Mouse (Mus musculus): Measurements from ENCODE around the gene 2810408A11Rik. TPM values are rescaled to one million over a fixed set of nuclear protein-coding genes. Genes with fewer than 3 reads are reported as not detected.

Gene 2810408A11Rik
- total and polyA plus RNA-seq, 3 experiments = 0.81 to 1.3 TPM; not detected in 1

DNA sequence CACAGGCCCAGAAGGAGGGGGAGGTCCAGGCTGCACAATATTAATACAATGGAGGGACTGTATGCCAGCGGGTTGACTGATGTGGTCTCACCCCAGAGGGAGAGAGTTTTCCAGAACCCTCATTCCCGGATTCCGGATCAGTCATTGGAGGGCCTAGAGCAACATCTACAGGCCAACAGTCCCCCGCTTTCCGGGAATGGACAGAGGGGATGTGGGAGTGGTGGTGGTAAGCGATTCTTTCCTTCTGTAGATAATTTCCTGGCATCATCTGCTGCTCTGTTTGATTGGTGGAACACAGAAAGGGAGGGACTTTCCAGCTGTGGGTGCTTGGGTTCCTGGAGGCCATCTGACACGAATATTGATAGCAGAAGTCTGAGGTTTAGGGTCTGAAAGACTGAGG lies 24.6 kb downstream of the 2810408A11Rik start (continued):
- TF ChIP-seq ETS1 (IDR thresholded peaks at IDR 0.05; ENCODE audit: low read depth, low read length) (0 out of 2 replicates have a peak, but pooled peaks have one; percentile 9), ZC3H11A (IDR thresholded peaks at IDR 0.05; ENCODE audit: low read depth, low read length) (no peak), ZNF384 (IDR thresholded peaks at IDR 0.05; ENCODE audit: low read depth, low read length) (no peak), RAD21 (IDR thresholded peaks at IDR 0.05; ENCODE audit: low read depth, low read length) (peak; percentile 4; the same call in 1 of the 2 replicates), TCF12 (IDR thresholded peaks at IDR 0.05; ENCODE audit: low read depth, low read length) (0 out of 2 replicates have a peak, but pooled peaks have one; percentile 18), USF1 (IDR thresholded peaks at IDR 0.05; ENCODE audit: low read depth, low read length) (no peak), MAX (IDR thresholded peaks at IDR 0.05; ENCODE audit: low read length) (no peak), UBTF (IDR thresholded peaks at IDR 0.05; ENCODE audit: borderline replicate concordance, insufficient read depth, low read depth, low read length) (no peak), MYB (IDR thresholded peaks at IDR 0.05; ENCODE audit: low read depth, low read length) (no peak), NELFE (IDR thresholded peaks at IDR 0.05; ENCODE audit: low read depth, low read length) (peak; percentile 23; the same call in 1 of the 2 replicates), CHD1 (IDR thresholded peaks at IDR 0.05; ENCODE audit: low read depth, low read length) (no peak), MAFK (IDR thresholded peaks at IDR 0.05; ENCODE audit: borderline replicate concordance, low read depth, low read length) (no peak), RCOR1 (IDR thresholded peaks at IDR 0.05; ENCODE audit: low read depth, low read length) (0 out of 2 replicates have a peak, but pooled peaks have one; percentile 25), HCFC1 (IDR thresholded peaks at IDR 0.05; ENCODE audit: low read depth, low read length) (no peak), MYC (IDR thresholded peaks at IDR 0.05; ENCODE audit: low read depth, low read length) (no peak), TAL1 (IDR thresholded peaks at IDR 0.05; ENCODE audit: low read length) (no peak), NRF1 (IDR thresholded peaks at IDR 0.05; ENCODE audit: insufficient read depth, low read depth, low read length, poor library complexity, severe bottlenecking) (no peak), CHD2 (IDR thresholded peaks at IDR 0.05; ENCODE audit: low read length) (no peak)

DNA sequence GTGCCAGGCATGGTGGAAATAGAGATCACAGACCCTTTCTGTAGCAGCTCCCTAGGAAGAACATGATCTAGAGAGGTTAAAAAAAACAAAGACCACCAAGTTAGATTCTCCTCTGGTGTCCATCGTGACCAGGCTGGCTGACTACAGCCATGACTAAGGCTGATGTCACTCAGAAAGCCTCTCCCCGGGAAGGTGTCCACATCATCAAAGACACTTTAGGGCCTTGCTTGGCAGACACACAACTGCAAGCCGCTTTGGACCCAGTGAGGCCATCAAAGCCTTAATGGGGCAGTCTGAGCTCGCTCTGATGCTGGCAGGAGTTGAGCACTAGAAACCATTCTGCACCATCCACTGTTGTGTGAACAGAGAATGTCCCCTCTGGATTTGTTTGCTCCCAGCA lies 28.3 kb downstream of the 2810408A11Rik start:
- H3K4me3 ChIP-seq (ENCODE audit: control insufficient read depth in 1 of 2, insufficient read depth in 1 of 2, low read depth in 2 of 2, low read length in 2 of 2) = no peak overlapping the region
- TF ChIP-seq UBTF (IDR thresholded peaks at IDR 0.05; ENCODE audit: borderline replicate concordance, insufficient read depth, low read depth, low read length) (no peak), MYC (IDR thresholded peaks at IDR 0.05; ENCODE audit: low read depth, low read length) (no peak), NRF1 (IDR thresholded peaks at IDR 0.05; ENCODE audit: insufficient read depth, low read depth, low read length, poor library complexity, severe bottlenecking) (no peak), ZKSCAN1 (IDR thresholded peaks at IDR 0.05; ENCODE audit: low read depth, low read length) (no peak), HCFC1 (IDR thresholded peaks at IDR 0.05; ENCODE audit: low read depth, low read length) (no peak), E2F4 (IDR thresholded peaks at IDR 0.05; ENCODE audit: borderline replicate concordance, low read depth, low read length) (no peak), CHD1 (IDR thresholded peaks at IDR 0.05; ENCODE audit: low read depth, low read length) (no peak), RCOR1 (IDR thresholded peaks at IDR 0.05; ENCODE audit: low read depth, low read length) (no peak), MAFK (IDR thresholded peaks at IDR 0.05; ENCODE audit: borderline replicate concordance, low read depth, low read length) (no peak), SIN3A (IDR thresholded peaks at IDR 0.05; ENCODE audit: low read length) (no peak), SMC3 (IDR thresholded peaks at IDR 0.05; ENCODE audit: low read depth, low read length) (no peak), TBP (IDR thresholded peaks at IDR 0.05; ENCODE audit: low read depth, low read length) (no peak), USF1 (IDR thresholded peaks at IDR 0.05; ENCODE audit: low read depth, low read length) (no peak)
- H3K27me3 ChIP-seq (ENCODE audit: control insufficient read depth in 1 of 2, insufficient read depth in 2 of 2, low read length in 2 of 2) = no peaks in the 10 kb centered on the region; a peak in 1 of 4 replicates
- peaks cover 2 to 20% of the 10 kb centered on the region in 2 experiments; a peak in 3 of 4 replicates for H3K4me1 ChIP-seq (ENCODE audit: control insufficient read depth in 1 of 2, insufficient read depth in 2 of 2, low read length in 2 of 2)
- H3K27ac ChIP-seq (ENCODE audit: control insufficient read depth, low read depth, low read length) = no peak overlapping the region
- H3K9me3 ChIP-seq (replicated peaks; ENCODE audit: insufficient read depth, low read length) = no peaks in the 10 kb centered on the region
- H3K79me2 ChIP-seq (ENCODE audit: control insufficient read depth, insufficient read depth, low read length, poor library complexity) = no peaks in the 10 kb centered on the region
- peaks cover 0 to 11% of the 10 kb centered on the region in 2 experiments; a peak in 2 of 4 replicates for H3K36me3 ChIP-seq (ENCODE audit: control insufficient read depth in 1 of 2, insufficient read depth in 2 of 2, low read length in 2 of 2)
- no peak overlapping the region for H3K9ac ChIP-seq (ENCODE audit: control insufficient read depth, low read depth, low read length, poor library complexity, severe bottlenecking)
- no peak for DNase-seq (ENCODE audit: low read depth, low spot score)
